Mouse (Mus musculus) hindbrain, embryonic 16.5 days (tissue): ENCODE results near the gene Stk11. TPM values are rescaled to one million over a fixed set of nuclear protein-coding genes. Genes with fewer than 3 reads are reported as not detected.

Experiments used
- ATAC-seq: fragments of 200-750 bp; cut with Nextera tagmentation; 2 replicates; pipeline ENCODE4 v1.8.0; 2017; ENCODE audit warnings: moderate TSS enrichment, moderate library complexity
- H3K27ac ChIP-seq: fragments of 300-500 bp; sonication (generic); 2 replicates; pipeline ENCODE4 v1.5.1; 2014; ENCODE audit warnings: low read depth, mild to moderate bottlenecking, control low read depth, low read length, moderate library complexity
- H3K27me3 ChIP-seq: fragments of 300-500 bp; sonication (generic); replicated peaks from 2 replicates; pipeline ENCODE4 v1.6.1; 2014; ENCODE audit warnings: low read length; ENCODE audit not compliant: control insufficient read depth, insufficient read depth
- H3K36me3 ChIP-seq: fragments of 300-500 bp; sonication (generic); 2 replicates; pipeline ENCODE4 v1.6.1; 2014; ENCODE audit warnings: mild to moderate bottlenecking, low read length, moderate library complexity, mixed read lengths; ENCODE audit not compliant: control insufficient read depth, insufficient read depth
- H3K4me1 ChIP-seq: fragments of 300-500 bp; sonication (generic); 2 replicates; pipeline ENCODE4 v1.6.1; 2014; ENCODE audit warnings: low read depth, low read length; ENCODE audit not compliant: control insufficient read depth, insufficient read depth
- H3K4me2 ChIP-seq: fragments of 300-500 bp; sonication (generic); 2 replicates; pipeline ENCODE4 v1.6.1; 2014; ENCODE audit warnings: mild to moderate bottlenecking, low read length, control low read depth, moderate library complexity
- H3K4me3 ChIP-seq: fragments of 300-500 bp; sonication (generic); 2 replicates; pipeline ENCODE4 v1.5.1; 2014; ENCODE audit warnings: mild to moderate bottlenecking, low read length, control low read depth, moderate library complexity
- H3K9ac ChIP-seq: fragments of 300-500 bp; sonication (generic); 2 replicates; pipeline ENCODE4 v1.6.1; 2014; ENCODE audit warnings: low read depth, mild to moderate bottlenecking, control low read depth, low read length, moderate library complexity
- H3K9me3 ChIP-seq: fragments of 300-500 bp; sonication (generic); 2 replicates; pipeline ENCODE4 v1.6.1; 2014; ENCODE audit warnings: mild to moderate bottlenecking, low read length, moderate library complexity; ENCODE audit not compliant: control insufficient read depth
- WGBS: fragments of 180-500 bp; shearing (Covaris S2); extraction: QIAGEN DNeasy Blood & Tissue Kit; methylation state at CpG from one replicate; pipeline ENCODE4 v1.1.7; 2014; 5-methylcytosine and 5-hydroxymethylcytosine counted together
- polyA plus RNA-seq: library from polyadenylated mRNA; unstranded; fragments of >200 nt; fragmentation: Nextera tagmentation; extraction: Ambion mirVana; gene quantifications from 2 replicates; pipeline ENCODE4 v1.2.1, GENCODE M21; 2015

Stk11 gene
- polyA plus RNA-seq, 1 experiment from 2014 or later = 17.7 TPM

- Histone ChIP-seq H3K4me3 (peak overlapping the region; percentile 93; the same call in 1 of the 2 replicates), H3K27me3 (no peaks in the 10 kb centered on the region), H3K9ac (no peak overlapping the region), H3K27ac (peak overlapping the region; percentile 62; the same call in 1 of the 2 replicates), H3K36me3 (no peaks in the 10 kb centered on the region), H3K4me2 (peak overlapping the region; percentile 97), H3K9me3 (no peaks in the 10 kb centered on the region), H3K4me1 (peaks cover 13% of the 10 kb centered on the region)
- ATAC-seq = 0 out of 2 replicates have a peak, but pooled peaks have one; percentile 1
- WGBS = 80% methylated on average over 2 of the region's 2 CpGs
Measured at GRCm38 (mm10) chr10:80103032-80103431, 12.6 kb upstream of the Stk11 start.

- no peak overlapping the region for H3K4me2 ChIP-seq
- H3K4me1 ChIP-seq = peaks cover 13% of the 10 kb centered on the region
- no peaks in the 10 kb centered on the region for H3K9me3 ChIP-seq
- no peak overlapping the region for H3K4me3 ChIP-seq
- WGBS = 90% methylated on average over 3 of the region's 3 CpGs
- ATAC-seq = no peak
- H3K27ac ChIP-seq = no peak overlapping the region
- no peaks in the 10 kb centered on the region for H3K36me3 ChIP-seq
- no peak overlapping the region for H3K9ac ChIP-seq
- H3K27me3 ChIP-seq = no peaks in the 10 kb centered on the region
Measured at GRCm38 (mm10) chr10:80104181-80104580, 11.4 kb upstream of the Stk11 start.

- H3K27ac ChIP-seq = no peak within 1 kb of the TSS
Measured at GRCm38 (mm10) chr10:80105460-80105859, 10.1 kb upstream of the Stk11 start, which contains the start of gene Sbno2. Gene Sbno2 (minus strand): TSS chr10:80105571.

GRCm38 (mm10) chr10:80105926-80106325 lies 9.7 kb upstream of the Stk11 start:
- Histone ChIP-seq H3K4me1 (peaks cover 11% of the 10 kb centered on the region), H3K9ac (no peak overlapping the region), H3K27me3 (no peaks in the 10 kb centered on the region), H3K9me3 (no peaks in the 10 kb centered on the region), H3K36me3 (no peaks in the 10 kb centered on the region), H3K4me3 (no peak overlapping the region), H3K27ac (no peak overlapping the region), H3K4me2 (no peak overlapping the region)
- no peak for ATAC-seq
- WGBS = 82% methylated on average over 5 of the region's 5 CpGs

More at GRCm38 (mm10) chr10:80105460-80105859, 10.1 kb upstream of the Stk11 start, which contains the start of gene Sbno2:
- no peak within 1 kb of the TSS for H3K4me2 ChIP-seq
- no peaks in the 10 kb centered on the region for H3K27me3 ChIP-seq
- no peaks in the 10 kb centered on the region for H3K9me3 ChIP-seq
- no peaks in the 10 kb centered on the region for H3K36me3 ChIP-seq
- 68% methylated on average over 5 of the region's 5 CpGs for WGBS
- no peak for ATAC-seq
- peaks cover 13% of the 10 kb centered on the region for H3K4me1 ChIP-seq
- H3K9ac ChIP-seq = no peak within 1 kb of the TSS
- no peak within 1 kb of the TSS for H3K4me3 ChIP-seq

- ATAC-seq = no peak
- Histone ChIP-seq H3K27me3 (no peaks in the 10 kb centered on the region), H3K4me1 (no peaks in the 10 kb centered on the region), H3K4me2 (no peak overlapping the region), H3K9me3 (no peaks in the 10 kb centered on the region), H3K4me3 (no peak overlapping the region), H3K36me3 (no peaks in the 10 kb centered on the region), H3K27ac (no peak overlapping the region), H3K9ac (no peak overlapping the region)
- 53% methylated on average over 6 of the region's 6 CpGs for WGBS
Measured at GRCm38 (mm10) chr10:80107678-80108077, 7.9 kb upstream of the Stk11 start.

- 4% methylated on average over 27 of the region's 27 CpGs for WGBS
- peak overlapping the region; percentile 51 for H3K9ac ChIP-seq
- peak; percentile 23 for ATAC-seq
Measured at GRCm38 (mm10) chr10:80114341-80115284, 990 bp upstream of the Stk11 start.

GRCm38 (mm10) chr10:80115944-80116335 lies 337 bp downstream of the Stk11 start:
- H3K4me1 ChIP-seq = peaks cover 39% of the 10 kb centered on the region
- no peaks in the 10 kb centered on the region for H3K27me3 ChIP-seq
- H3K36me3 ChIP-seq = no peaks in the 10 kb centered on the region
- H3K4me2 ChIP-seq = peak overlapping the region; percentile 94
- H3K4me3 ChIP-seq = peak overlapping the region; percentile 87
- no peak for ATAC-seq
- WGBS = under 1% methylated on average over 43 of the region's 63 CpGs
- H3K27ac ChIP-seq = peak overlapping the region; percentile 81
- no peaks in the 10 kb centered on the region for H3K9me3 ChIP-seq
- peak overlapping the region; percentile 84 for H3K9ac ChIP-seq

More at GRCm38 (mm10) chr10:80114341-80115284, 990 bp upstream of the Stk11 start:
- Histone ChIP-seq H3K4me2 (peak overlapping the region; percentile 55), H3K9me3 (no peaks in the 10 kb centered on the region), H3K4me3 (peak overlapping the region; percentile 49), H3K36me3 (no peaks in the 10 kb centered on the region), H3K27ac (peak overlapping the region; percentile 53), H3K27me3 (no peaks in the 10 kb centered on the region), H3K4me1 (peaks cover 37% of the 10 kb centered on the region)

GRCm38 (mm10) chr10:80116563-80116926 lies 942 bp downstream of the Stk11 start:
- Histone ChIP-seq H3K27me3 (no peaks in the 10 kb centered on the region), H3K9me3 (no peaks in the 10 kb centered on the region), H3K27ac (peak overlapping the region; percentile 27; the same call in 1 of the 2 replicates), H3K4me2 (peak overlapping the region; percentile 94), H3K4me3 (peak overlapping the region; percentile 87), H3K9ac (peak overlapping the region; percentile 84), H3K4me1 (peaks cover 39% of the 10 kb centered on the region), H3K36me3 (no peaks in the 10 kb centered on the region)
- under 1% methylated on average over 27 of the region's 27 CpGs for WGBS
- ATAC-seq = no peak
